Mouse (Mus musculus) urinary bladder, postnatal 14 days (tissue): ENCODE results near the gene Aox3.
A peak's percentile ranks its signal among the peaks of the same experiment; 100 is the strongest.

Source experiments
- DNase-seq: peaks from one replicate; pipeline ENCODE4 v3.0.0; 2021; ENCODE audit warnings: low spot score

Aox3 gene

DNA sequence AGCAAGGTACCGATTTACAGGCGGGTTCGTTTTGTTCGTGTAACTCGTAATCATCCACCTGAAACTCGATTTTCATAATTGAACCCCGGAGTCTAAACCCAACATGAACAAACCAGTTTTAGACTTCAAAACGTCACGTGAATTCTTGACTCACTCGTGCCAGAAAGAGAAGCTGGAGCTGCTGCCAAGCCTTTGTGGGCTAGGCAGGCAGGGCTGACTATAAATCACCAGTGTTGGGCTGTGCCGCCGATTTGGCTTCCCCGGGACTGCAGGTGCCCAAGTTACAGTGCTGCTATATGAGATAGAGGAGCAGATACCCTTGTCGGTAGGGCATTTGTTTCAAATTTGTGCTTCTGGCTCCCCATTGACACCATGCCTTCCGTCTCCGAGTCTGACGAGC lies 97.3 kb downstream of the Aox3 start, which contains the start of gene Aox4:
Aox4 (plus strand) TSS at position 195 of the 400 bp plus-strand sequence.
- DNase-seq = peak; percentile 70

DNA sequence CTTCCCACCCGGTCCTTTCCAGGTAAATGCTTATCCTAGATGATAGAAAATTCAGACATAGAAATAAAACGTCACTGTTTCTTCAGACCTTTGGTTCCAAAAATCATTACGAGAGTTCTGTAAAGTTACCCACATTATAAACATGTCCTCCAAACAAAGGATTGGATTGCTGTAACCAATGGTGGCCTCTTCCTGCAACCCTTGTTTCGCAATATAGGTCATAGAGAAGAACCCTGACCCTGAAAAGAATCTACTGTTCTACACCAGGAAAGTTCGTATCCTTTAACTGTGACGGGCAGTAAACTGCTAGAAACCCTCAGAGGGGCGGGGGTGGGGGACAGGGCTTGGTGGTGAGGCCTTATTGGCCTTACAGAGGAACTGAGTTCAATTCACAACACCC lies 99.9 kb downstream of the Aox3 start:
- DNase-seq = no peak

DNA sequence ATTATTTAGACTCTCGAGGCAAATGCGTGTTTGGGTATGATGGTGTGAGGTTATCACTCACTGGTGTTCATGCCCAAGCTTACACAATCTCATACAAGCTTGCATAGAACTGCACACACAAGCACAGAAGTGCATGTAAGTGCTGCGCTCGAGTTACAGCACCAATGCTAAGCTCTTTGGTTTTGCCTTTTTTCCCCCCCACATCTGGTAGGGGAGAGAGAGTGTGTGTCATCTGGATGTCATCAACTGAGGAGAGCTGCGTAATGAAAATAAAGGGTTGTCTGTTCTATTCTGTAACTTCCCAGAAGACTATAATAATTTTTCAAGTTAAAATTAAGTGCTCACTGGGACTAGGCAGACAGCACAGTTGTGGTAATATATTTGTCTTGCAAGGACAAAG lies 100.9 kb downstream of the Aox3 start:
- no peak for DNase-seq

DNA sequence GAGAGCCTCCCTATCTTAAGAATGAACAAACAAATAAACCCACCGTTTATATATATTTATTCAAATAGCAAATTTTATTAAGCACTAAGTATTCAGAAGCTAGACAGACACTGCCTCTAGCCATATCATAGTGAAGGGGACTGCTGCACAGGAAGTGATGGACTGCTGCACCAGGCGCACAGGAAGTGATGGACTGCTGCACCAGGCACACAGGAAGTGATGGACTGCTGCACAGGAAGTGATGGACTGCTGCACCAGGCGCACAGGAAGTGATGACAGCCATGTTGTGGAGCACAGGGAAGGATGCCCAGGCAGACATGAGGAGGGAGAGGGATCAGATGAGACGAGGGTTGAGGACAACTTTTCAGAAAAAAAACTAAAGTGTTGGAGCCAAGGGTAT lies 102.4 kb downstream of the Aox3 start:
- DNase-seq = no peak

DNA sequence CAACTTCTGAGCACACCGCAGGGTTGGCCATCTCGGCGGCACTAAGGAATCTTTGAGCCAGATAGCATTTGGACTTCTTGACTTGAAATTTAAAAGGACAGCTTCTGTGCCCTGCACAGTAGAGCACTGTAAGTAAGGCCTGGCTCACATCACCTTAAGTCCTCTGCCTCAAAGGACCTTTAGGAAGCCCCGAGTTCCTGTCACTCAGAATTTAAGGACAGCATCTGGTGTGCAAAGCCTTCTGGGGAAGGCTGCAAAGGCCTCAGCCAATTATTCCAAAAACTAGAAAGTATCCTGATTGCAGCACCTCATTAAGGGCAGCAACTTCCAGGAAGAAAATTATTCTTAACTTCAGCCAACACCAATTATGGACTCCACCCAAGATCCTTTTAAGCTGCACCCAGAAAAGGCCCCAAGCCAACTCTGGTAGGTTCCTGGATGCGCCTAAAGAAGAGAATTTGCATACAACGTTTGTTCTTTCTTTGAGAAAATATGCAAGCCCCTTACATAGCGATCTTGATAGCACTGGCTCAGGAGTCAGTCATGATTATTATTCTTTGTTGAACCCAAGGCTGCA lies 103.1 kb downstream of the Aox3 start:
- DNase-seq = no peak

DNA sequence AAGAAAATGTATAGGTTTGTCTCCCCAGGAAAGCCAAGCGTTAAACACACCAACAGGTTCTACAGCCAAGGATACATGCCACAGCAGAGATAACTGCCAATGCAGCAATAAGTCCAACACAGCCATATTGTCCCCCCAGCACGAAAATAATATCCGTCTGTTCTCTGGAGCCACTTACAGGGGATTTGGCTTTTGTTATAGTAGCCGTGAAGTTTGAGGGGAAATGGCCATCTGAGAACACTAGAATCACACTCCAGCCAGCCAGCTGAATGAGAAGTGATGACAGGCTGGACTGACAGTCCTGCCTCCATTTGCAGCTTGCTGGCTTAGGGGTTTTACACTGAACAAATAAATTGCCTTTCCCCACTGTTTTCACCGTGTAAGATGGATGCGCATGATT lies 108.1 kb downstream of the Aox3 start:
- no peak for DNase-seq

DNA sequence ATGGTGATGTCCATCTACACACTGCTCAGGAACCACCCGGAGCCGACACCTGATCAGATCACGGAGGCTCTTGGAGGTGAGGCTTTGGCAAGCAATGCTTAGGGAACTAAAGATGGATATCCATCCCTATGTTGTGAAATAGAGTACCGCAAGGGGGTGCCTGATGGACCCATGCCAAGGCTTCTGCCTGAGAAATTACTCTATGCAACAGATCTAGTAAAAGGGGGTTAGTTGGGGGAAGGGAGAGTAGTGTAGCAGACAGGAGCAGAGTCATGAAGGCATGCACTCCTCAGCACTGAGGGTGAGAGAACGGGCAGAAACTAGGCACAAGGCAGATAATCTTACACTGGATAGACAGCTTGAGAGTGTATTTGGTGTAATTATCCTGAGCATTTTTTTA lies 108.9 kb downstream of the Aox3 start:
- DNase-seq = no peak

DNA sequence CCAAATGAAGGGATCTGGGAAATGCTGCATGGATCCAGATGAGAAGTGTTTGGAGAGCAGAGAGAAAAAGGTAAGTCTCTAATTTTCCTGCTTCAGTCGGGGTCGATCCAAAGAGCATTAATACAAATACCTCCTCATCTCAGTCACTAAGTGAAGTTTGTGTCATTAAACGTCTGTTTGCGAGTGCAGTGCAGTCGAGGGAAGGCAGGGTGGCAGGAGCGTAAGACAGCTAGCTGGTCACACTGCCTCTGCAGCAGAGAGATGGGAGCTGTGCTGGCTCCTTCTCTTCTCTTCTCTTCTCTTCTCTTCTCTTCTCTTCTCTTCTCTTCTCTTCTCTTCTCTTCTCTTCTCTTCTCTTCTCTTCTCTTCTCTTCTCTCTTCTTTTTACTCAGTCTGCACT lies 115.2 kb downstream of the Aox3 start:
- no peak for DNase-seq

DNA sequence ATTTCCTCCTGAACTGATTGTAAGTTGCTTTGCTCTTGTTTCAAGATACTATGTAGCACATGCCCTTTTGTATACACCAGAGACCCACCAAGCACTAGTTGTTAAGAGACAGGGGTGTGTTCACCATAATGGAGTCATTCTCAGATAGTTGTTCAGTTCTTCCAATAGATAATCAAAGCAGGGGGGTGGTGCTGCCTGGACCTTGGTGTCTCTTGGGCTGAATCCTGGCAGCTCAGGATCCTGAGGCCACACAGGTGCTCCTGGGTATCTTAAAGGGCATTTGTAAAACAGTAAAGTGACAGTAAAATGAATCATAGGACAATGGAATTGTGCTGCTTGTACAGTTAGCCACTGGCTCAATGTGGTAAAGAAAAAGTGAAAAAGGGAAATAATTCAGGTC lies 116.0 kb downstream of the Aox3 start:
- no peak for DNase-seq

DNA sequence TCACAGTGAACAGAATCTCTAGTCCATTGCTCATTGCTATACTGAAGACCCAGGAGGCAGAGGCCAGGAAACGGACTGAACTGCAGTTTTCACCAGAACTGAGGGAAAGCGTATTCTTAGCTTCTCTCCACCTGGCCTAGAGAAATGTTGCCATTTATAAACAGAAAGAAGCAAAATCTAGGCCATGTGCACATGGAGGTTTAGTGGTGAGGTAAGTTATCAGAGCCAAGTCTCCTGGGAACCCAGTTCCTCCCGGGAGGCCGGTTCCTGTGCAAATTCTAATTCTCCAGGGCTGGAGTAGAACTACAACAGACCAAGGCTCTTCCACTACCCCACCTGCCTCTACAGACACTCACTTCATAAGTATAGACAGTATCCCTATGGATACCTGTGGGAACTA lies 116.8 kb downstream of the Aox3 start:
- DNase-seq = no peak

DNA sequence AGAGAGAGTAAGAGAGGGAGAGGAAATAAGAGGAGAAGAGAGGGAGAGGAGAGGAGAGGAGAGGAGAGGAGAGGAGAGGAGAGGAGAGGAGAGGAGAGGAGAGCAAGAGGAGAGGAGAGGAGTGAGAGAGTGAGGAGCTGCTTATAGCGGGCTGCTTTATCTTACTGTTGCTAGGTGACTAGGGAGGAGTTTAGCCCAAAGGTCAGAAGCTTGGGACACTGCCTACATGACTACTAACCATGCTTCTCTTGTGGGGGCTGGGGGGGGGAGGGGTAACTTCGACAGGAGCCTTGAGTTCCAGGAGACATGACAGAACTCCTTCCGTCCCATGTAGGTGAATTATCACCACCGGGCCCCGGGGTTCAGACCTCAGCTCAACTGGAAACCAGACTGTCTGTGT lies 117.6 kb downstream of the Aox3 start:
- DNase-seq = no peak

DNA sequence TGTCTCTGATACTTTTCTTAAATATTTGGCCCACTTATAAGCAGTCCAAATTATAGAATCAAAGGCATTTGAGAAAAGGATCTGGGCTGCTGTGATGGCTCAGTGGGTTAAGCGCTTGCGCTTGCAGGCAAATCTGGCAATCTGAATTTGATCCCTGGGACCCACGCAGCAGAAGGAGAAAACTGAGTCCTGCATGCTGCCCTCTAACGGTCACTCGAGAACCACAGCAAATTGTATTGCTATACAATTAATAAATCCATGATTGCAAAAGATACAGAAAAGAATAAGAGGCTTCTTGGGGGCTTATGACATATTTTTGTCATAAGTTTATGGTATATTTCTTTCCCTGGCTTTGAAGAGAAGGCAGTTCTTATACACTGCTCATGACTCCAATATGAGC lies 122.5 kb downstream of the Aox3 start:
- no peak for DNase-seq

DNA sequence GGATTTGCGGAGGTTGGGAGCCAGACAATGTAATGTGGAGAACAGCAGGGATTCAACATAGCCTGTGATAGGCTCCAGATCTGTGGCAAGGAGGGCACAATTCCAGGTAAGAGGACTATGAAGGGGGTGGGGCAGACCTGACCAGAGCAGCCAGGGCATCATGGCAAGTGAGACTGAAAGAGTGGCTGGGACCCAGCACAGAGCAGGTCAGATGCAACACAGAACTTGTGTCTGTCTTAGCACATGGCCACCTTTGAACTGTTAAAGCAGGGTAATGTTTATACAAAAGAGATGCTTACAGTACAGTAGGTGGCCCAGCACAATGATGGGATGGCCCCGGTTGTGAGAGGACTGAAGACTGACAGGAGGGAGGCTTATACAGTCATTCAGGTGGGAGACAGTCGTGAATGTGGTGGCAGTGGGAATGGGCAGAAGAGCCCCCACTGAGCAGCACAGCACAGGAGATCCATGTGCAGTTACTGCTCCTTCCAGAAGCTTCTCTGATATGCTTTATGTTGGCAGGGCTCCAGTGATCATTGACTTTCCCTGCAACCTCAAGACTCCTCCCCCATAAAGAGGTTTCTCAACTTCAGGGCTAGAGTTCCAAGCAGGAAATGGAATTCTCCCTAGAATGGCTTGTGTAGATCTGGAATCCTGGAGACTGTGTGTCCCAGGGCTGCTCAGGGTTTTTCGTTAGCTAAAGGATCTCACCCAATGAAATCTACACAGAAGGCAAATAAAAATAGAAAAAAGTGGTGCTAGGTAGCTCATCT lies 124.8 kb downstream of the Aox3 start:
- no peak for DNase-seq

DNA sequence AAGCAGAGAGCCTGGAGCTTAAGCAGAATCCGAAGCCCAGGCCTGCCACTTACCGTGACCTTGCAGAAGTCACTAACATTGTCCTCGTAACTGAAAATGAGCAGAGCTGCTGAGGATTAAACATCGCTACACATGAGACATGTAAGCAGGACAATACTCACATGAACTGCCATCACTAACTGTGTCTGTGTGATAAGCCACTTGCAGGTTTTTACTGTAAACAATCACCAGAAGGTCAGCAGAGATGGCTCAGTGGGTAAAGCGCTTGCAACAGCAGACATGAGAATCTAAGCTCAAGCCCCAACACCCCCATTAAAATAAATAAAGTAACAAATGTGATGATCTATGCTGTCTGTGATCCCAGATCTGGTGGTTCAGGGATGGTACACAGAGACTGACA lies 125.5 kb downstream of the Aox3 start:
- DNase-seq = no peak

DNA sequence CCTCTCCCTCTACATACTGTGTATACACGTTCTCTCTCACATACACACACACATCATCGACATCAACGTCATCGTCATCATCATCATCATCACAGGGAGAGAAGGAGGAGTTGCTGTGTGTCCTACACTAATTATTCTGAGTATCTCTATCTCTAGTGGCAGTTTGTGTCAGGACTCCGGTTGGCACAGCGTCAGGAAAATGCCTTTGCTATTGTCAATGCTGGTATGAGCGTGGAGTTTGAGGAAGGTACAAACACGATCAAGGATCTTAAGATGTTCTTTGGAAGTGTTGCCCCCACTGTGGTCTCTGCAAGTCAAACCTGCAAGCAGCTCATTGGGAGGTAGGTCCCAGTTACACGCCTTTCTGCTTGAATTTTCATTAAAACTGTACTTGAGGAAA lies 126.0 kb downstream of the Aox3 start:
- no peak for DNase-seq

DNA sequence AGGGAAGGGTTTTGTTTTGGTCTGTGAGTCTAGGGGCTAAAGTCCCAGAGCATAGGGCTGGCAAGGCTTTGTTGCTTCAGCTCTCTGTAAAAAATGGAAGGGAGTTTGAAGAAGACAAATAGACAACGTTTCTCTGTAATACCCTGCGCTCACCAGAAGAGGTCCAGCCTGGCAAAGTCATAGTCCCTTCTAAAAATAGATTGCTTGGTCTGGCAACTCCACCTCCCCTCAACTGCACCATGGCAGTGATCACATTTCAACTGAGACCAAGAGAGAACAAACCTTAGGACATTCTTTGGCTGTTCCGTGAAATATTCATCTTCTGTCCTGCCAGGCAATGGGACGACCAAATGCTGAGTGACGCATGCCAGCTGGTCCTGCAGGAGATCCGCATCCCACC lies 127.4 kb downstream of the Aox3 start:
- DNase-seq = no peak

DNA sequence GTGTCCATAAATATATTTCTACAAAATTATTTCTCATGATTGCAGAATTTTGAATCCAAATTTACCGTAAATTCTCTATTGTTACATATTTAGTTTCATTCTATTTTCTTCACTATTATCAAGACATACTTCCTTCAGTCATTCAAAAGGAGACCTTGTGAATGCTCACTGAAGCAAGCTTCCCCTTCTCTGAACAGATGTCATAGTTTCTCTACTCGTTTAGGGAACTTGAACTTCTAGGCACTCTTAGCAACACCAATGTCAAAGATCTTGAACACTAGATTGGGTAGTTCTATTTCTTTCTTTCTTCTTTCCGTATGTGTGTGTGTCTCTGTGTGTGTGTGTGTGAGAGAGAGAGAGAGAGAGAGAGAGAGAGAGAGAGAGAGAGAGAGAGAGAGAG lies 131.6 kb downstream of the Aox3 start:
- no peak for DNase-seq

DNA sequence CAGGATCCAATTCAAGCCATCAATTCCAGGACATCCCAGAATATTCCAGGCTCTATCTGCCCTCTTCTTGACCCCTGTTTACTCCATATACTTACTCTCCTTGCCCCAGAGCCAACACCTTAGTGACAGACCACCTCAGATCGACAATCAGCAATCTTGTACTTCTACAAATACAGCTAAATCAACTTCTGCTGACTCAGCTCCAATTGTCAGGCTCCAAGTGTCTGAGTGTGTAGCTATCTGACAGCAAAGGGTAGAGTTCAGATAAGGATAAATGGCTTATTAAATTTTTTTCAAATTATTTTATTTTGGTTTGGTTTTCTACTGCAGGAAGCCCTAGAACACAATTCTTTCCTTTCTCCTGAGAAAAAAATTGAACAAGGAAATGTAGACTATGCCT lies 135.6 kb downstream of the Aox3 start:
- no peak for DNase-seq
